Mouse (Mus musculus): ENCODE data around the gene Eps8l2. TPM values are rescaled to one million over a fixed set of nuclear protein-coding genes. Genes with fewer than 3 reads are reported as not detected.

The Eps8l2 gene
- total and polyA plus RNA-seq, 3 experiments = 0.10 TPM; not detected in 2

GRCm38 (mm10) chr7:141394158-141394557, 55.5 kb downstream of the Eps8l2 start:
- H3K9me3 ChIP-seq (replicated peaks; ENCODE audit: insufficient read depth, low read length) = no peaks in the 10 kb centered on the region
- no peaks in the 10 kb centered on the region for H3K27me3 ChIP-seq (ENCODE audit: control insufficient read depth in 1 of 2, insufficient read depth in 2 of 2, low read length in 2 of 2)
- H3K4me3 ChIP-seq (ENCODE audit: control insufficient read depth in 1 of 2, insufficient read depth in 1 of 2, low read depth in 2 of 2, low read length in 2 of 2) = peak overlapping the region in 1 of 2 experiments; percentile 12; a peak in 1 of 4 replicates
- peaks cover 21 to 33% of the 10 kb centered on the region in 2 experiments for H3K36me3 ChIP-seq (ENCODE audit: control insufficient read depth in 1 of 2, insufficient read depth in 2 of 2, low read length in 2 of 2)
- peak overlapping the region; percentile 4; the same call in 1 of the 2 replicates for H3K9ac ChIP-seq (ENCODE audit: control insufficient read depth, low read depth, low read length, poor library complexity, severe bottlenecking)
- H3K27ac ChIP-seq (ENCODE audit: control insufficient read depth, low read depth, low read length) = peak overlapping the region; percentile 97
- TF ChIP-seq EP300 (IDR thresholded peaks at IDR 0.05; ENCODE audit: low read depth in 1 of 2, low read length in 2 of 2) = peak; percentile 56 to 63; a peak in 3 of 4 replicates
- TF ChIP-seq ETS1 (IDR thresholded peaks at IDR 0.05; ENCODE audit: low read depth, low read length) = peak; percentile 94
- TF ChIP-seq GATA1 (IDR thresholded peaks at IDR 0.05; ENCODE audit: low read depth, low read length) = peak; percentile 85
- TF ChIP-seq GABPA (IDR thresholded peaks at IDR 0.05; ENCODE audit: low read depth, low read length) = no peak
- 0 out of 2 replicates have a peak, but pooled peaks have one; percentile 12 for TF ChIP-seq JUND (IDR thresholded peaks at IDR 0.05; ENCODE audit: low read depth, low read length)
- TF ChIP-seq USF2 (IDR thresholded peaks at IDR 0.05; ENCODE audit: borderline replicate concordance in 1 of 2, insufficient read depth in 1 of 2, low read depth in 1 of 2, low read length in 2 of 2) = no peak
- TF ChIP-seq SIN3A (IDR thresholded peaks at IDR 0.05; ENCODE audit: low read length) = peak; percentile 74
- TF ChIP-seq MAX (IDR thresholded peaks at IDR 0.05; ENCODE audit: low read length) = peak; percentile 69
- TF ChIP-seq ELF1 (IDR thresholded peaks at IDR 0.05; ENCODE audit: low read depth, low read length) = peak; percentile 62; the same call in 1 of the 2 replicates
- TF ChIP-seq HCFC1 (IDR thresholded peaks at IDR 0.05; ENCODE audit: low read depth, low read length) = 0 out of 2 replicates have a peak, but pooled peaks have one; percentile 26
- TF ChIP-seq ZKSCAN1 (IDR thresholded peaks at IDR 0.05; ENCODE audit: low read depth, low read length) = no peak
- peak in 1 of 2 experiments; percentile 31; a peak in 1 of 4 replicates for TF ChIP-seq POLR2A (IDR thresholded peaks at IDR 0.05; ENCODE audit: control insufficient read depth in 1 of 2, insufficient read depth in 1 of 2, low read depth in 1 of 2, low read length in 2 of 2, poor library complexity in 1 of 2)
- no peak for TF ChIP-seq NELFE (IDR thresholded peaks at IDR 0.05; ENCODE audit: low read depth, low read length)
- peak; percentile 85; the same call in 1 of the 2 replicates for TF ChIP-seq MXI1 (IDR thresholded peaks at IDR 0.05; ENCODE audit: low read depth, low read length)
- TF ChIP-seq MYC (IDR thresholded peaks at IDR 0.05; ENCODE audit: low read depth, low read length) = no peak; the same call in 1 of the 2 replicates
- peak; percentile 60 for TF ChIP-seq TAL1 (IDR thresholded peaks at IDR 0.05; ENCODE audit: low read length)
- TF ChIP-seq TCF12 (IDR thresholded peaks at IDR 0.05; ENCODE audit: low read depth, low read length) = peak; percentile 42; the same call in 1 of the 2 replicates
- no peak for TF ChIP-seq POLR2AphosphoS5 (IDR thresholded peaks at IDR 0.05; ENCODE audit: borderline replicate concordance, low read depth, low read length)
- 0 out of 2 replicates have a peak, but pooled peaks have one; percentile 28 for TF ChIP-seq BHLHE40 (IDR thresholded peaks at IDR 0.05; ENCODE audit: borderline replicate concordance, low read depth, low read length)
- TF ChIP-seq RCOR1 (IDR thresholded peaks at IDR 0.05; ENCODE audit: low read depth, low read length) = peak; percentile 44; the same call in 1 of the 2 replicates
- H3K79me2 ChIP-seq (ENCODE audit: control insufficient read depth, insufficient read depth, low read length, poor library complexity) = peaks cover 25% of the 10 kb centered on the region
- H3K4me1 ChIP-seq (ENCODE audit: control insufficient read depth in 1 of 2, insufficient read depth in 2 of 2, low read length in 2 of 2) = peaks cover 5 to 21% of the 10 kb centered on the region in 2 experiments
- peak; percentile 90 for DNase-seq (ENCODE audit: low read depth, low spot score)

Data from MEL (cell line).